Mouse (Mus musculus) bone marrow, adult 2 months (tissue): Measurements from ENCODE around the gene Igsf9.

Source experiments
- CTCF ChIP-seq: fragments of 200-500 bp; IDR thresholded peaks from 2 replicates; pipeline ENCODE4 v1.5.1; 2011; ENCODE audit warnings: low read length, control low read depth; ENCODE audit not compliant: control insufficient read depth, insufficient read depth
- POLR2A ChIP-seq: fragments of 200-500 bp; IDR thresholded peaks from 2 replicates; pipeline ENCODE4 v1.6.1; 2011; ENCODE audit warnings: low read depth, mild to moderate bottlenecking, control low read depth, low read length, borderline replicate concordance; ENCODE audit not compliant: control insufficient read depth

DNA sequence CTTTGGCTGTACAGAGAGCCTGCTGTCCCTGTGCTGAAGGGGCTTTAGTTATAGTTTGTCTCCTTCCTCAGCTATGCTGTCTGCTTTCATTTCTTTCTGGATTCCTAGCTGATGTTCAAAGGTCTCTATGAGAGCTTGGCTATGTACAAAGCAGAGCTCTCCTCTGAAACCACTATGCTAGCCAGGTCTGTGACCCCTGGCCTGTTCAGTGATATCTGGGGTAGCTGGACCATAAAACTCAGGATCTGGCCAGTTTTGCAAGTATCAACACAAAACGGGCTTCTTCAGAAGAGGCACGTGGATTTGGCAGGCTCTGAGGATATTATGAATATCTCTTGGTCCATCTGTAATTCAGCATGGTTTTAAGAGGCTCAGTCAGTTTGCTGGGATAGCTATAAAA, 28.7 kb upstream of the Igsf9 start:
- no peak for TF ChIP-seq CTCF
- TF ChIP-seq POLR2A = no peak
